ENCODE assay signal across 19 mouse cellular contexts in the genomic region with DNA sequence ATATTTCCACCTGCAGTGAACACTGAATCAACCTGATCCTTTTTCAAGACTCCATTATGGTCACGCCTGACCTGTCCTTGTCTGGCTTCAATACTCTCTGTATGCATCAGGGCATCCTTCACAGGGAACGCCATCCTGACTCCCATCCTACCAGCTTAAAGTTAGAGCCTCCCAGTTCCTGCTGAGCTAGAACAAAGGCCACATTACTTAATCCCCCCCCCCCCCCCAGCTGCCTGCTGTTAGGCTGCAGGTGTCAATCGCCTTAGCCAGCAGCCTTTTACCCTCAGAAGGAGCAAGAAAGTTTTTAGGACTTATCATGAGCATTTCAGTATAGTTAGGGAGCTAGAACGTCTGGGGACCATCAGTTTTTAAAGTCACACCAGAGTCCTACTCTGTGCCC. TPM values are rescaled to one million over a fixed set of nuclear protein-coding genes. Genes with fewer than 3 reads are reported as not detected.
"Had no signal": no experiment of that assay in that cellular context is flagged by ENCODE, and none has a peak within 500 bp of the region (broad histone marks: within the 10 kb centered on the region; RNA-seq: fewer than 3 reads in every experiment).

No protein-coding gene starts in this region.

- ATAC-seq: intestine, embryonic 15.5 days; lung, postnatal 0 days; midbrain, embryonic 13.5 days had no signal

- H3K4me3 ChIP-seq: intestine, embryonic 15.5 days; kidney, embryonic 15.5 days; left cerebral cortex, adult 2 months; liver, embryonic 13.5 days; midbrain, embryonic 13.5 days; neural tube, embryonic 12.5 days; neural tube, embryonic 15.5 days had no signal

- H3K36me3 ChIP-seq: intestine, embryonic 15.5 days; kidney, embryonic 15.5 days; liver, embryonic 13.5 days; midbrain, embryonic 13.5 days; neural tube, embryonic 12.5 days; neural tube, embryonic 15.5 days had no signal

- DNase-seq: kidney, adult 11 months; kidney, adult 8-10 months; kidney, postnatal 10 days; kidney, postnatal 36 days; layer of hippocampus, postnatal 36 days; liver, embryonic 13.5 days; lung, postnatal 4 days; thymus, postnatal 25 days had no signal

- H3K27me3 ChIP-seq: intestine, embryonic 15.5 days; kidney, embryonic 15.5 days; liver, embryonic 13.5 days; midbrain, embryonic 13.5 days; neural tube, embryonic 12.5 days; neural tube, embryonic 15.5 days had no signal

- H3K4me1 ChIP-seq: intestine, embryonic 15.5 days; kidney, embryonic 15.5 days; liver, embryonic 13.5 days; neural tube, embryonic 12.5 days; neural tube, embryonic 15.5 days had no signal

- H3K9me3 ChIP-seq: intestine, embryonic 15.5 days; kidney, embryonic 15.5 days; liver, embryonic 13.5 days; midbrain, embryonic 13.5 days; neural tube, embryonic 12.5 days; neural tube, embryonic 15.5 days had no signal

- H3K4me2 ChIP-seq: intestine, embryonic 15.5 days; kidney, embryonic 15.5 days; liver, embryonic 13.5 days; midbrain, embryonic 13.5 days; neural tube, embryonic 12.5 days; neural tube, embryonic 15.5 days had no signal

- H3K27ac ChIP-seq: intestine, embryonic 15.5 days; kidney, embryonic 15.5 days; left cerebral cortex, adult 2 months; liver, embryonic 13.5 days; midbrain, embryonic 13.5 days; neural tube, embryonic 12.5 days; neural tube, embryonic 15.5 days had no signal

- H3K9ac ChIP-seq: intestine, embryonic 15.5 days; kidney, embryonic 15.5 days; liver, embryonic 13.5 days; midbrain, embryonic 13.5 days; neural tube, embryonic 12.5 days; neural tube, embryonic 15.5 days had no signal

RNA-seq across cellular contexts. Expression of a gene that starts 46.9 kb away (rescaled TPM):
- polyA plus RNA-seq: intestine, embryonic 15.5 days; kidney, embryonic 15.5 days; limb, embryonic 11.5 days; liver, adult 2 months; liver, embryonic 13.5 days; liver, embryonic 16.5 days; neural tube, embryonic 12.5 days; small intestine, adult 2 months had no signal
